Mouse (Mus musculus) CH12.LX (cell line): ENCODE measurements around the gene Tdrd3. TPM values are rescaled to one million over a fixed set of nuclear protein-coding genes. Genes with fewer than 3 reads are reported as not detected.

Experiments used
- DNase-seq: peaks from one replicate; pipeline ENCODE4 v3.0.0-alpha.2; 2013; ENCODE audit errors: extremely low read depth
- H3K27ac ChIP-seq: 2 replicates; pipeline ENCODE4 v1.5.1; 2012; ENCODE audit warnings: low read depth, mild to moderate bottlenecking, control low read depth, moderate library complexity; ENCODE audit not compliant: insufficient read depth
- H3K27me3 ChIP-seq: replicated peaks from 2 replicates; pipeline ENCODE3; 2012; ENCODE audit warnings: inconsistent platforms
- H3K36me3 ChIP-seq, 2 experiments: replicated peaks in 1 of 2; 2 replicates each; pipeline versions ENCODE3 to v1.6.1; 2012; ENCODE audit warnings: inconsistent platforms in 1 of 2, low read length in 1 of 2, mild to moderate bottlenecking in 1 of 2, mixed read lengths in 1 of 2, moderate library complexity in 1 of 2; ENCODE audit not compliant: control insufficient read depth in 1 of 2, insufficient read depth in 1 of 2
- H3K4me1 ChIP-seq, 2 experiments: 2 replicates each; pipeline ENCODE4 v1.6.1; 2012; ENCODE audit warnings: inconsistent platforms in 1 of 2, moderate library complexity in 1 of 2; ENCODE audit not compliant: insufficient read depth in 2 of 2, control insufficient read depth in 1 of 2
- H3K4me2 ChIP-seq: 2 replicates; pipeline ENCODE4 v1.6.1; 2012; ENCODE audit warnings: low read depth, mild to moderate bottlenecking, control low read depth; ENCODE audit not compliant: poor library complexity, insufficient read depth, severe bottlenecking
- H3K4me3 ChIP-seq, 3 experiments: fragments of 150-350 bp in 1 of 3; sonication (generic) in 1 of 3; replicated peaks in 1 of 3; 2 replicates each; pipeline versions ENCODE3 to v1.5.1; 2011 to 2012; ENCODE audit warnings: low read depth in 2 of 3, low read length in 2 of 3, mild to moderate bottlenecking in 2 of 3, moderate library complexity in 2 of 3, control low read depth in 1 of 3, improper control_type of control experiment in 1 of 3, inconsistent platforms in 1 of 3, mixed read lengths in 1 of 3; ENCODE audit not compliant: poor library complexity in 1 of 3
- H3K79me2 ChIP-seq: replicated peaks from 2 replicates; pipeline ENCODE4 v1.6.1; 2012; ENCODE audit warnings: mild to moderate bottlenecking, moderate library complexity; ENCODE audit not compliant: control insufficient read depth, poor library complexity, insufficient read depth, severe bottlenecking; ENCODE audit errors: extremely low read depth
- H3K9ac ChIP-seq: 2 replicates; pipeline ENCODE4 v1.6.1; 2012; ENCODE audit warnings: low read depth, mild to moderate bottlenecking, control low read depth, moderate library complexity; ENCODE audit not compliant: insufficient read depth
- H3K9me3 ChIP-seq: replicated peaks from 2 replicates; pipeline ENCODE3; 2012; ENCODE audit warnings: low read length, inconsistent platforms, mixed read lengths
- BHLHE40 ChIP-seq: IDR thresholded peaks from 2 replicates; pipeline ENCODE4 v1.6.1; 2011; ENCODE audit warnings: mild to moderate bottlenecking, low read depth, low read length, improper control_type of control experiment
- CTCF ChIP-seq, 2 experiments: IDR thresholded peaks in 1 of 2; conservative IDR thresholded peaks in 1 of 2; 2 replicates each; pipeline ENCODE4 v1.5.1; 2011 to 2012; ENCODE audit warnings: low read depth in 2 of 2, low read length in 2 of 2, improper control_type of control experiment in 1 of 2, inconsistent platforms in 1 of 2, mild to moderate bottlenecking in 1 of 2, moderate library complexity in 1 of 2
- ELF1 ChIP-seq: IDR thresholded peaks from 2 replicates; pipeline ENCODE4 v1.6.1; 2014; ENCODE audit warnings: low read depth, mild to moderate bottlenecking, inconsistent platforms, low read length, improper control_type of control experiment
- GABPA ChIP-seq: IDR thresholded peaks from 2 replicates; pipeline ENCODE4 v1.6.1; 2012; ENCODE audit warnings: low read depth, low read length, improper control_type of control experiment, inconsistent platforms; ENCODE audit not compliant: insufficient replicate concordance
- KAT2A ChIP-seq: IDR thresholded peaks from 2 replicates; pipeline ENCODE4 v1.6.1; 2012; ENCODE audit warnings: low read length, improper control_type of control experiment, inconsistent platforms; ENCODE audit not compliant: insufficient replicate concordance
- MEF2A ChIP-seq: IDR thresholded peaks from 2 replicates; pipeline ENCODE4 v1.6.1; 2014; ENCODE audit warnings: low read depth, mild to moderate bottlenecking, inconsistent platforms, low read length, improper control_type of control experiment, borderline replicate concordance
- MYC ChIP-seq: IDR thresholded peaks from 2 replicates; pipeline ENCODE4 v1.6.1; 2011; ENCODE audit warnings: low read depth, mild to moderate bottlenecking, improper control_type of control experiment, low read length
- NRF1 ChIP-seq: IDR thresholded peaks from 2 replicates; pipeline ENCODE4 v1.6.1; 2014; ENCODE audit warnings: low read depth, mild to moderate bottlenecking, inconsistent platforms, low read length, improper control_type of control experiment, moderate library complexity
- PAX5 ChIP-seq: IDR thresholded peaks from 2 replicates; pipeline ENCODE4 v1.6.1; 2012; ENCODE audit warnings: low read length, inconsistent platforms, mixed read lengths
- POLR2A ChIP-seq: IDR thresholded peaks from 2 replicates; pipeline ENCODE4 v1.6.1; 2011; ENCODE audit warnings: low read depth, mild to moderate bottlenecking, improper control_type of control experiment, low read length
- RAD21 ChIP-seq: IDR thresholded peaks from 2 replicates; pipeline ENCODE4 v1.6.1; 2011; ENCODE audit warnings: low read depth, mild to moderate bottlenecking, low read length, improper control_type of control experiment, moderate library complexity
- SMC3 ChIP-seq: IDR thresholded peaks from 2 replicates; pipeline ENCODE4 v1.6.1; 2011; ENCODE audit warnings: low read depth, low read length, improper control_type of control experiment
- USF2 ChIP-seq: conservative IDR thresholded peaks from 2 replicates; pipeline ENCODE4 v1.6.1; 2011; ENCODE audit warnings: low read depth, low read length, improper control_type of control experiment
- ZC3H11A ChIP-seq: IDR thresholded peaks from 2 replicates; pipeline ENCODE4 v1.6.1; 2012; ENCODE audit warnings: low read depth, mild to moderate bottlenecking, inconsistent platforms, low read length, improper control_type of control experiment
- ZMIZ1 ChIP-seq: IDR thresholded peaks from 2 replicates; pipeline ENCODE4 v1.6.1; 2012; ENCODE audit warnings: low read depth, mild to moderate bottlenecking, inconsistent platforms, low read length, improper control_type of control experiment
- ZNF384 ChIP-seq: IDR thresholded peaks from 2 replicates; pipeline ENCODE4 v1.6.1; 2012; ENCODE audit warnings: low read depth, low read length, improper control_type of control experiment, inconsistent platforms
- dilution Hi-C: fragments of 300-500 bp; cut with MboI; formaldehyde crosslinking; loops from 2 replicates; pipeline ENCODE4 v1.14.3; 2020; ENCODE audit warnings: low sequenced_read_pairs; ENCODE audit not compliant: extremely low pct_unique_long_range_greater_than_20kb, extremely low pct_ligation_motif_present
- in situ Hi-C: fragments of 300-500 bp; cut with MboI; formaldehyde crosslinking; loops from 3 replicates; pipeline ENCODE4 v1.14.3; 2019; ENCODE audit warnings: low sequenced_read_pairs, low pct_ligation_motif_present, low pct_unique_long_range_greater_than_20kb, mixed read lengths
- polyA plus RNA-seq: library from polyadenylated mRNA; unstranded; fragments of >175 nt; gene quantifications from 2 replicates; pipeline ENCODE4 v1.2.1, GENCODE M21; 2012; ENCODE audit warnings: low read depth; ENCODE audit not compliant: insufficient read length
- total RNA-seq, 2 experiments: library from RNA; depleted of rRNA; stranded (reverse); fragments of 300-350 nt in 1 of 2; fragments of >200 nt in 1 of 2; gene quantifications; 2 replicates each; pipeline ENCODE4 v1.2.3; 2012 to 2014

Tdrd3 gene
- total and polyA plus RNA-seq, 3 experiments = 6.5 to 12.8 (median 10.9) TPM

- TF ChIP-seq PAX5 = no peak
- peak; percentile 88 to 91 for TF ChIP-seq CTCF (conservative IDR thresholded peaks at IDR 0.05 in 1 of 2, IDR thresholded peaks at IDR 0.05 in 1 of 2; ENCODE audit: low read depth in 2 of 2, low read length in 2 of 2)
- TF ChIP-seq GABPA = no peak
- TF ChIP-seq SMC3 = peak; percentile 65
- TF ChIP-seq MEF2A = no peak
- peak; percentile 95 for TF ChIP-seq RAD21
These were observed 35.4 kb downstream of the Tdrd3 start for GRCm38 (mm10) chr14:87451645-87452443.

GRCm38 (mm10) chr14:87455630-87456175 lies 39.3 kb downstream of the Tdrd3 start:
- DNase-seq = no peak
- no peak overlapping the region for H3K9ac ChIP-seq
- TF ChIP-seq KAT2A (no peak), USF2 (no peak), BHLHE40 (no peak), ZNF384 (no peak), POLR2A (no peak), NRF1 (no peak), MEF2A (no peak), ELF1 (no peak), ZC3H11A (no peak), MYC (no peak), ZMIZ1 (no peak), CTCF (conservative IDR thresholded peaks at IDR 0.05 in 1 of 2, IDR thresholded peaks at IDR 0.05 in 1 of 2; ENCODE audit: low read depth in 2 of 2, low read length in 2 of 2) (no peak)
- peaks cover 6% of the 10 kb centered on the region for H3K9me3 ChIP-seq
- in situ Hi-C loops (loop anchor here (25.0 kb wide), 1 partner anchor 1532 kb away; no protein-coding TSS in a partner anchor), dilution Hi-C loops (no loop called here)
- peaks cover 0 to 25% of the 10 kb centered on the region in 2 experiments for H3K36me3 ChIP-seq
- H3K79me2 ChIP-seq = no peaks in the 10 kb centered on the region
- H3K4me2 ChIP-seq = no peak overlapping the region
- H3K4me1 ChIP-seq = peaks cover 0 to 6% of the 10 kb centered on the region in 2 experiments; a peak in 1 of 4 replicates
- no peaks in the 10 kb centered on the region for H3K27me3 ChIP-seq
- no peak overlapping the region for H3K4me3 ChIP-seq
- no peak overlapping the region for H3K27ac ChIP-seq

More at GRCm38 (mm10) chr14:87451645-87452443, 35.4 kb downstream of the Tdrd3 start:
- DNase-seq = peak; percentile 73
- no peak overlapping the region for H3K27ac ChIP-seq
- H3K79me2 ChIP-seq = no peaks in the 10 kb centered on the region
- dilution Hi-C loops (no loop called here), in situ Hi-C loops (loop anchor here (25.0 kb wide), 1 partner anchor 1535 kb away; no protein-coding TSS in a partner anchor)
- no peaks in the 10 kb centered on the region for H3K27me3 ChIP-seq
- H3K4me2 ChIP-seq = no peak overlapping the region
- H3K9ac ChIP-seq = no peak overlapping the region
- H3K4me1 ChIP-seq = no peaks in the 10 kb centered on the region
- H3K9me3 ChIP-seq = peaks cover 6% of the 10 kb centered on the region
- H3K36me3 ChIP-seq = peaks cover 0 to 17% of the 10 kb centered on the region in 2 experiments
- H3K4me3 ChIP-seq = no peak overlapping the region
